Mouse (Mus musculus) E14TG2a.4 (cell line): ENCODE measurements at regions not wholly inside any gene's neighbourhood (a gene's known extent, or its start where the extent isn't known, plus 50 kb on each side); places are given as distances from the start of the nearest gene placed in this dataset.

Experiments
- H3K27me3 ChIP-seq: 2 replicates; pipeline ENCODE4 v1.6.1; 2014; ENCODE audit warnings: low read length, control low read depth; ENCODE audit not compliant: insufficient read depth
- H3K36me3 ChIP-seq: 2 replicates; pipeline ENCODE4 v1.6.1; 2014; ENCODE audit warnings: low read length, control low read depth; ENCODE audit not compliant: insufficient read depth
- H3K4me1 ChIP-seq: replicated peaks from 2 replicates; pipeline ENCODE4 v1.6.1; 2014; ENCODE audit warnings: low read depth, low read length, control low read depth
- H3K4me3 ChIP-seq: replicated peaks from 2 replicates; pipeline ENCODE4 v1.5.1; 2014; ENCODE audit warnings: mild to moderate bottlenecking, low read length
- H3K9me3 ChIP-seq: 2 replicates; pipeline ENCODE4 v1.6.1; 2014; ENCODE audit warnings: low read length, control low read depth
- CTCF ChIP-seq: conservative IDR thresholded peaks from 2 replicates; pipeline ENCODE4 v1.5.1; 2014; ENCODE audit warnings: low read length
- NANOG ChIP-seq: IDR thresholded peaks from 2 replicates; pipeline ENCODE4 v1.6.1; 2014; ENCODE audit warnings: borderline replicate concordance, low read length, mixed read lengths
- POU5F1 ChIP-seq: IDR thresholded peaks from 2 replicates; pipeline ENCODE4 v1.6.1; 2014; ENCODE audit warnings: low read length, borderline replicate concordance

GRCm38 (mm10) chr4:53951003-53951733 is 125.3 kb downstream of the Tmem38b start:
- peaks cover 3% of the 10 kb centered on the region for H3K36me3 ChIP-seq
- H3K4me3 ChIP-seq: 0 out of 2 replicates have a peak overlapping the region, but pooled peaks have one; percentile 5
- TF ChIP-seq CTCF (no peak), POU5F1 (no peak)
- no peaks in the 10 kb centered on the region for H3K27me3 ChIP-seq
- H3K9me3 ChIP-seq: peaks cover 32% of the 10 kb centered on the region
- H3K4me1 ChIP-seq: peaks cover 31% of the 10 kb centered on the region

GRCm38 (mm10) chr4:53951734-53952109 is 125.9 kb downstream of the Tmem38b start:
- peaks cover 31% of the 10 kb centered on the region for H3K4me1 ChIP-seq
- H3K9me3 ChIP-seq: peaks cover 32% of the 10 kb centered on the region
- no peaks in the 10 kb centered on the region for H3K27me3 ChIP-seq
- H3K36me3 ChIP-seq: peaks cover 3% of the 10 kb centered on the region
- no peak overlapping the region for H3K4me3 ChIP-seq
- TF ChIP-seq CTCF (no peak), POU5F1 (no peak; the same call in 1 of the 2 replicates), NANOG (no peak)

- Histone ChIP-seq H3K4me3 (no peak overlapping the region), H3K36me3 (peaks cover 3% of the 10 kb centered on the region), H3K9me3 (peaks cover 32% of the 10 kb centered on the region), H3K27me3 (no peaks in the 10 kb centered on the region), H3K4me1 (peaks cover 31% of the 10 kb centered on the region)
- TF ChIP-seq POU5F1 (no peak), NANOG (0 out of 2 replicates have a peak, but pooled peaks have one; percentile 18)
Measured at GRCm38 (mm10) chr4:53952288-53952687, 126.4 kb downstream of the Tmem38b start.

GRCm38 (mm10) chr4:53962458-53962857 is 136.6 kb downstream of the Tmem38b start:
- peaks cover 18% of the 10 kb centered on the region for H3K4me1 ChIP-seq
- no peak for TF ChIP-seq POU5F1
- no peak for TF ChIP-seq NANOG
- no peak for TF ChIP-seq CTCF
- peaks cover 15% of the 10 kb centered on the region; the same call in 1 of the 2 replicates for H3K9me3 ChIP-seq
- no peak overlapping the region for H3K4me3 ChIP-seq
- no peaks in the 10 kb centered on the region for H3K27me3 ChIP-seq
- no peaks in the 10 kb centered on the region for H3K36me3 ChIP-seq

GRCm38 (mm10) chr4:53970461-53970860 is 144.6 kb downstream of the Tmem38b start:
- Histone ChIP-seq H3K27me3 (no peaks in the 10 kb centered on the region), H3K4me1 (no peaks in the 10 kb centered on the region), H3K36me3 (no peaks in the 10 kb centered on the region), H3K4me3 (no peak overlapping the region), H3K9me3 (peaks cover 10% of the 10 kb centered on the region; the same call in 1 of the 2 replicates)
- no peak for TF ChIP-seq POU5F1
- no peak for TF ChIP-seq NANOG
- no peak for TF ChIP-seq CTCF

GRCm38 (mm10) chr4:53970960-53971359 is 145.1 kb downstream of the Tmem38b start:
- Histone ChIP-seq H3K27me3 (no peaks in the 10 kb centered on the region), H3K4me1 (no peaks in the 10 kb centered on the region), H3K36me3 (no peaks in the 10 kb centered on the region), H3K9me3 (peaks cover 5% of the 10 kb centered on the region; the same call in 1 of the 2 replicates), H3K4me3 (no peak overlapping the region)
- TF ChIP-seq POU5F1 (no peak), CTCF (peak; percentile 33), NANOG (no peak)

GRCm38 (mm10) chr4:53976036-53976638 is 150.3 kb downstream of the Tmem38b start:
- no peak overlapping the region for H3K4me3 ChIP-seq
- no peaks in the 10 kb centered on the region for H3K9me3 ChIP-seq
- TF ChIP-seq POU5F1 (no peak), CTCF (no peak), NANOG (no peak)
- no peaks in the 10 kb centered on the region for H3K4me1 ChIP-seq
- H3K27me3 ChIP-seq: no peaks in the 10 kb centered on the region
- no peaks in the 10 kb centered on the region for H3K36me3 ChIP-seq

- Histone ChIP-seq H3K9me3 (no peaks in the 10 kb centered on the region), H3K36me3 (no peaks in the 10 kb centered on the region), H3K4me1 (no peaks in the 10 kb centered on the region), H3K27me3 (no peaks in the 10 kb centered on the region), H3K4me3 (no peak overlapping the region)
- no peak for TF ChIP-seq CTCF
- no peak for TF ChIP-seq POU5F1
- no peak for TF ChIP-seq NANOG
Measured at GRCm38 (mm10) chr4:53986519-53987301, 160.9 kb downstream of the Tmem38b start.
